Mouse (Mus musculus) cerebral cortex, adult 2 months (tissue): ENCODE results near the gene Cntn5.

Source experiments
- WGBS: fragments of 180-500 bp; shearing (Covaris S2); methylation state at CpG from one replicate; pipeline ENCODE4 v1.1.7; 2018; 5-methylcytosine and 5-hydroxymethylcytosine counted together

Cntn5 gene

DNA sequence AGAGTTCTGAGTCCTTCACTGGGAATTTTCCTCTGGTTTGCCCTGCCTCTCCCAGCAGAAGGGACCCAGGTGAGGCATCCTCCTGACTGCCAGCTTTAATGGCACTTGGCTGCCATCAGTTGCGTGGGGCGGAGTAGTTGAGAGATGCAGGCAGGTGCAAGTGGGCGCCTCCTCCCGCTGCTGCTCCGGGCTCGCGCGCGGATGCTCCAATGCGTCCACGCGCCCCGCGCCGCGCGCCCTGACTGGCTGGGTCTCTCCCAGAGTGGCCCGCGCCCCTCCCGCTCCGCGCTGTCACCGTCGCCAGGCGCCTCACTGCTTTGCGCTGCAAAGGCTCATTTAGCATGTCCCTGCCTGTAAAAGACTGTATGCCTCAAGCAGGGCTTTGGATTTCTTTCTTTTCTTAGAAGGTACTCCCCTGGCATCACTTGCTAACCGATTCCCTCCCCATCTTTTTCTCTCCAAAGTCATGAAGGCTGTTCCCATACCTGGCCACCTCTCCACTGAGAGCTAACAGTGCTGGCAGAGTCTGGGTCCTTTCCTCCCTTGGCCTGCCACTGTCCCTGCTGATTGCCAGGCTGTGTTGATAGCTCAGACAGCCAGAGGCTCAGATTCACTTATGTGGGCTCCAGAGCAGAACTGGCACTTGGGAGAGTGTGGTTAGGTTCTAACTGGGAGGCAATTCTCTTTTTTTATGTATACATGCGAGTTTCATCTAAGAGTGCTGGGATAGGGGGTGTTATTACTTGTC, at the start of gene Cntn5:
TSS of gene Cntn5 (minus strand) at position 160 of the 748 bp plus-strand sequence.
- 2% methylated on average over 28 of the region's 28 CpGs for WGBS

DNA sequence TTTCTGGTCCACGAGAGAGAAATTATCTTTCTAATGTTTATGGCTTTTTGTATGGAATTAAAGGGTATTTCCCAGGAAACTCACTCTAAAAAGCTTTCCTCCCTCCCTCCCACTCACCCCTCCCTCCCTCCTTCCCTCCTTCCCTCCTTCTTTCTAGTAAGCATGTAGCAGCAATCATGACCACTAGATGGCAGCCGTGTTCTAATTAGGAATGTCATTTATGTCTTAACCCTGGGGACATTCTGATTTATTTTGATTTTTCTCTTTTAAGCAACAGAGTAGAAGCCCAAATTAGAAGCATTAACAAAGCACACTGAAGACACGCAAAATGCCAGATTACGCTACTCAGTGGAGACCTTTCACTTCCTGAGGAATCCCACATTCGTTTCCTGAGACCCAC, 5.0 kb upstream of the Cntn5 start:
- 11% methylated on average over 5 of the region's 5 CpGs for WGBS

DNA sequence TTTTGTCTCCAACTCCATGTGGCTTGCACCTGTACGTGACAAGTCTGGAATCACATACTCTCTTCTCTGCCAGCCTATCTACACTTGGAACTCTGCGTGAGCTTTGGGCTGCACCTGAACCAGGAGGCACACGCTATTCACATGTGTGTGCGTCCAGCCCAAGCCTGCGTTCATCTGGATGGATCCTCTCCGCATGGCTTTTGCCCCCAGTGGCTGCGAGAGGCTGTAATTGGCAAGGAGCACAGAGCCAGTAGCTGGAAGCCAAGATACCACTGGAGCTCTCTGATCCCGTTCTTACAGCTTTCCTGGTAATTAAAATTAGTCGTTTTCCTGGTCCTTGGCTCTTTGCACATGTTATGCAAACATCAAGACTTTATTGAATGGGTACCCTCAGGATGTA, 1.1 kb upstream of the Cntn5 start:
- WGBS = 24% methylated on average over 9 of the region's 9 CpGs

DNA sequence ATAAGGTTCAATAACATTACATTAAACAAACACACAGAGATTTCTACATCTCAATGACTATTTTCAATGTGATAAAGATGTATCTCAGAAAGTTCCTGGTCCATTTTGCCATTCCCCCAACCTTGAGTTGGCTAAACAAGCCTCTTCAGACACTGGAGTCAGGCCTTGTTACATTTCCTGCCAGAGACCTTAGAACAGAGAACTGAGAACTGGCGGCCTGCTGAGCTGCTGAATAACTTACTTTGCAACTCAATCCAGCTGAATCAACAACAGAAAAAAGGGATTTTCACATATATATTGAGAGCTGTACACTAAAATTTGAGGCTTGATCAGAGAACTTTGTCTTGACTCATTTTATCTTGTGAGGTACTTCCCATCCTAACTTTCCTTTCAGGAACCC, 24.8 kb downstream of the Cntn5 start:
- WGBS = 52% methylated on average over 1 of the region's 1 CpGs

DNA sequence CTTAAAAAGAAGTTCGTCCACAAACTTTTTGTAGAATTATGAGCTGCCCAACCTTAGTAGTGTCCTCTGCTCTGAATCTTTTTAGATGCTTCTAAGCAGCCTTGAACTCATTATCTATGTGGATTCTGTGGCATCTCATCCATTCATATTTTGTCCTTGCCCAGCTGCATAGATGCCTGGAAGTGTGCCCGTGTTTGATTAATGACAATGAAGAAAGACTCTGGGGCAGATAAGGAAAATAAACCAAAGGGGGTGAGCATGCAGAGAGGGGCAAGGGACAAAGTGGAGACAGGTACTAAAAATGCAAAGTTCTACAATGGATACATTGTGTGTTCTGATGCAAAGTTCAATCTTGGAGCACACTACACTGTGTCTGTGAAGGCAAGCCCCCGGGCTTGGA, 30.7 kb downstream of the Cntn5 start:
- WGBS = 78% methylated on average over 3 of the region's 3 CpGs

DNA sequence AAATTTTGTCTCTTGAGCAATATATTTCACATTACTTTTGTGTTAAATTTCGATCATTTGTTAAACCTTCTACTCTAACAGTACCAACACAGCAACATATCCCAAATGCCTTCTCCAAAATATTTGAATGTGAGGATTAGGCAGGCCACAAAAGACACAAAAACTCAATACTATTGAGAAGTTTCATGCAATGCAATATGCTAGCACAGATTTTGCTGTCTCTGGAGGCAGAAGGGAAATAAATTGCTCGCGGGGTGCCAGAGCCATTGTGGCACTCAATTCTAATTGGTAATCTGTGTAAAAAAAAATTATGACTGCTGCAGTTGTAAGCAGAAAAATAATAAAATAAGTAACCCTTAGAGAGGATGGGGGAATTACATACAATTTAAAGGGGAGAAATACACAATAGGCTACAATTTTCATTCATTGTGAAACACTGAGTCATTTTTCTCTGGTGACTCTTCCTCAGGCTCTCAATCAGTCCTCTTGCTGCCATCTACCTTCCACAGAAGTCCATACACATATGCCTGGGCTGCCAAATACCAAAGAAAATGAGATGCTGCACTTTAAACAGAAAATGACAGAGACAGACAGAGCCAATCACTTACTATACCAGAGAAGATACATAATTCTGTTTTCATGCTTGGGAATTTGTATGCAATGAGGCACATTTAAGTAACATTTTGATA, 48.2 kb downstream of the Cntn5 start:
- 69% methylated on average over 3 of the region's 3 CpGs for WGBS

DNA sequence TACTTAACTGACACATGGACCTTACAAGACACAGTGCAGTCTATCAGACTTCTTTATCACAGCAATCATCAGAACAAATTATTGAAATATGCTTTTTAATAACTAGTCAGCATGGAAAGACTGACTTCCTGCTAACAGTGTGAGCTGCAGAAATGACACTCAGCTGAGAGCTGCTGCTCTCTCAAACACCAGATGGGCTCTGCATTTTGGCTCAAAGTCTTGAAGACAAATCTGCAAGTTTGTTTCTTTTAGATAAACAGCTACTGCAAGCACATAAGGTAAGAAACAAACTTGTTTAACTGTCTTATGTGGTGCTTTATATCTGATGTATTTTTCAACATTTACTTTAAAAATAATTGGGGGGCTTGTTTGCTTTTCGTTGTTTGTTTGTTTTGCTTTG, 87.9 kb downstream of the Cntn5 start:
- 61% methylated on average over 1 of the region's 1 CpGs for WGBS

DNA sequence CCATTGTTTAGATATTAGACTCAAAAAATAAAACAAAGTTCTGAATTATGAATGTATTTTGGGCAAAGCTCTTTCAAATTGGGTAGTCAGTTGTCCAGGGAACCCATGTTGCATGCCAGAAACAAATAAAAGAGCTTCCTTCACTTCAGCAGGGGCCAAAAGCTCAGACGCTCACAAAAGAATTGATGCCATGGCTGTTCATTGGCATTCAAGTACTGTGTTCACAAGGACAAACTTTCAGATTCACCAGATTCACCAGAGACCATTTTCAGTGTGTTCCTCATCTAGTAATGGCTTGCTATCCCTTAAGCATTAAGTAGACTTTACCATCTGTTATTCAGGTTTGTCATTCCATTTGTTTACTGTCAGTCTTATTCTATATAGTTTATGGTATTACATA, 107.4 kb downstream of the Cntn5 start:
- WGBS = 56% methylated on average over 1 of the region's 1 CpGs

DNA sequence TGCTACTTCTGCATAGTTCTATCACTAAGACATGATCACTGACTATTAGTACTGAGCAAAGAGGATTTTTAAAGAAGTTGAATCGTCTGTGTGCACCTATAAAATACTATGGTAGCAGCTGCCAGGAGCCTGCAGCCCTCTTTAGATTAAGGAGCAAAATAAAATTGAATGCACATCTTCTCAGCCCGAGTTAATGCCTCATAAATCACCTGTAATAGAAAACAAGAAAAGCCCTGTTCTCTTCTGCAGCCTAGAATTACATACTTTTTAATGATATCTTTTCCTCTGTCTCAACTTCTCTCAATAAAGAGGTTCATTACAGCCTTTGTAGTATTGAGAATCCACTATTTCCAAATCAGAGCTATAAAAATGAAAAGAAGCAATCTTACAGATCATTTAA, 109.5 kb downstream of the Cntn5 start:
- 69% methylated on average over 2 of the region's 2 CpGs for WGBS

DNA sequence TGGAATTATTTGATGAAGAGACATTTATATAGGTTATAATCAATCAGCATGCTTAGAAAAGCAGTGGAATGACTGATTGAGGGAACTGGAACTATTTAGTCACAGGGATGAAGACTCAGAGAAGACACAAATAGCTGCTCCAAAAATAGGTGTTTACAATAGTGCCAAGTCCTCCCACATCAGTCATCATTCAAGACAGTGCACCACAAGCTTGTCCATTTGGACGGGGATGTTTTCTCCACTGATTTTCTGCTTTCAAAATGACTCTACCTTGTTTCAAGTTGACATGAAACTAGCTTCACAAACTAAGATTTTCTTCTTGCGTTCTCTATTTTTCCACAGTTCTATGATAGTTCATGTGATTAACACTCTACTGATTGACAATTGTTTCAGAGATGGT, 172.7 kb downstream of the Cntn5 start:
- 69% methylated on average over 2 of the region's 2 CpGs for WGBS

DNA sequence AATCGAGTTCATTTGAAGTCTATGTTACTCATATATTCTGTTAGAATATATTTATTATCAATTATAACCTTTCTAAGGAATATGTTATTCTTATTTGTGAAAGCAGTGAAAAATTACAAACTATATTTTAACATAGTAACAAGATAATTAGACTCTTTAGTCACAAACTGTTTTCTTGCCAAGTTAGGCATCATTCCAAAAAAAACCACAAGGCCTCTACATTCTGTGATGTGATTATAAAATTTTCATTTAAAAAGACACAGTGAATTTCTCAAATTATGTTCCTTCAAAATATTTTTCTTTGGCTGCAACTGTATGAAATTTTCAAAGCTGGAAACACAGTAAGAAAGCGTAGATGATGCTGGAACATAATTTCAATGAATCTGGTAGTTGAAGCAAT, 180.4 kb downstream of the Cntn5 start:
- WGBS = 57% methylated on average over 2 of the region's 2 CpGs

DNA sequence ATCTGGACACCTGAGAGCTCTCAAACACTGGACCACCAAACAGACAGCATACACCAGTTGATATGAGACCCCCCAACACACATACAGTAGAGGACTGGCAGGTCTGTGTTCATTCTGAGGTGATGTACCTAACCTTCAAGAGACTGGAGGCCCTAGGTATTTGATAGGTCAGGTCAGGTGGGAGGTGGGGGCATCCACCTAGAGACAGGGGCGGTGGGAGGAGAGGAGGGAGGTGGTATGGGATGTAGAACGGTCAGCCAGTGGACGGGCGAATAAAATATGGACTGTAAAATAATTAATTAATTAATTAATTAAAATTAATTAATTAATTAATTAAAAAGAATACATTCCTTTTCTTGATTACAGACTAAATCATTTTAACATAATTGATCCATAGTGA, 182.5 kb downstream of the Cntn5 start:
- WGBS = 89% methylated on average over 4 of the region's 4 CpGs

DNA sequence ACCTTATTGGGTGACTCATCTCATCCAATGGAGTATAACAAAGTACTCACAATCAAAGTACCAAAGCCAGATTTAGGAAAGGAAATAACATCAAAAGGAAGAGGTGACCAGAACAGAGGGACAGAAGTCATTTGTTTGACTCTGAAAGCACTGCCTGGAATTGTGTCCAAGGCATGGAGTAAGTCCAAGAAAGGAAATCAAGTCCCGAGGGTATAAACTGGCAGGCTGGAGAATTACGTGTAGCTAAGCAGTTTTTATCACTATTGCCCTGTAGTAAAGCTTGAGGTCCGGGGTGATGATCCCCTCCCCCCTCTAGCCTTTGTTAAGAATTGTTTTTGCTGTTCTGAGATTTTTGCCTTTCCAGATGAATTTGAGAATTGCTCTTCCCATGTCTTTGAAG, 185.6 kb downstream of the Cntn5 start:
- 57% methylated on average over 3 of the region's 3 CpGs for WGBS

DNA sequence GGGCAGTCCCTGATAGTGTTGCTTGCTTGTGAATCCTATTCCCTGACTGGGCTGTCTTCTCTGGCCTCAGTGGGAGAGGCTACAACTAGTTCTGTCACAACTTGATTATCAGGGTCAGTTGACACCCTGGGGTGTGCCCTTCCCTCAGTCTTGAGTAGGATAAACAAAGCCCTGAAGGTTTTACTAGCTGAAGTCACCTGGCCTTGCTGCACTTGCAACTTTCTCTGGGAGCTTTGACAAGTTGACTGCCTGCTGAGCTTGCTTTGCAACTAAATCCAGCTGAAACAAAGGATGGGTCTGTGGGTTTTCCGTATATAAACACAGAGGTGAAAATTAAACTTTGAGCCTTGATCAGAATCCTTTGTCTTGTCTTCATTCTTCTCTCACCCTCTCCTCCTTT, 190.9 kb downstream of the Cntn5 start:
- WGBS = 67% methylated on average over 1 of the region's 1 CpGs

DNA sequence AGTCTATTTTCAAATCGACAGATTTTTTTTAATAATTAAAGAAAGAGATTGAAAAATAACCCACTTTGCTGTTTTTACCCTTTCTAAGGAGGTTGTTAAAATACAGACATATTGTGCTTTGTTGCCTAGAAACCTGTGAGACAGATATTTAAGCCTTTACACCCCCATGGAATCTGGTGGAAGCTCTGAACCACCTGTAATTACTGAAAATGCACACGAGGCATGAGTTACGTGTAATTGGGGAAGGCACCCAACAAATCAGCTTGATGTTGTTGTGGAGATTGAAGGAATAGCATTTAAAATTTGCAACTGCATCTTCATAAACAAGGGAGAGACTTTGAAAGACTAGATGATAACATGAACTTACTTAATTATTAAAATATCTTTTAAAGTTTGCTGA, 223.4 kb downstream of the Cntn5 start:
- WGBS = 32% methylated on average over 3 of the region's 3 CpGs

DNA sequence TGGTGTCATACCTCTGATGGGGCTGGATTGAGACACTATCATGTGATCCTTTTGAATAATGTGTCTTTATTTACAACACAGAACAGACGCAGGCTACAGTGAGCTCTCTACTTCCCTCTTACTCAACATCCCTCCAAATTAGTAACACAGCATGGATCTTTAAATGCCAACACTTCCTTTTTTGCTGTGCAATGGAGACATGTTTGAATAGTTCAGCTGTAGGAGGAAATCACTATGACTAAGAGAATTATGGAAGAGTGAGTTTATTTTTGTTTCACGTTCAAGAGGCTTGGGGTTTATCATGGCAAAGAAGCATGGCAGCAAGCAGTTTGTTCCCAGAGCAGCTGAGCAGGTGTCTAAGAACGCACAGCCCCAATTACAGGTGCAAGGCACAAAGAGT, 235.9 kb downstream of the Cntn5 start:
- WGBS = 25% methylated on average over 3 of the region's 3 CpGs

DNA sequence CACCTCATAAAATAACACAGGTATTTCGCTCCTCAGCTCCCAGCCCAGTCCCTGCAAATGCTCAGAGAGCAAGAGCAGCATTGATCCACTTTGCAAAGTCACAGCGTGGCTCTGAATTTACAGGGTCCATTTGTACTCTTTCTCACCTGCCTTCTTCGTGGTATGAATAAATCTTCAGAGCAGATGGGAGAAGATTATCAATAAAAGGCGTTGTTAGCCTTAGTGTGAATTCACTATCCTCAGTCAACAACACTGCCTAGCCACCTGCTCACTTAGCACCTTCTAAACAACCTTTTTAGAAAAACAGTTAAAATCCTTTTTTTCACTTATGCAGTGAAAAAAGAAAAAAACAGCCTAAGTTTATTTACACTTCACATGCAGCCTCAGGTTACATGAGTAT, 237.1 kb downstream of the Cntn5 start:
- WGBS = 57% methylated on average over 4 of the region's 4 CpGs

DNA sequence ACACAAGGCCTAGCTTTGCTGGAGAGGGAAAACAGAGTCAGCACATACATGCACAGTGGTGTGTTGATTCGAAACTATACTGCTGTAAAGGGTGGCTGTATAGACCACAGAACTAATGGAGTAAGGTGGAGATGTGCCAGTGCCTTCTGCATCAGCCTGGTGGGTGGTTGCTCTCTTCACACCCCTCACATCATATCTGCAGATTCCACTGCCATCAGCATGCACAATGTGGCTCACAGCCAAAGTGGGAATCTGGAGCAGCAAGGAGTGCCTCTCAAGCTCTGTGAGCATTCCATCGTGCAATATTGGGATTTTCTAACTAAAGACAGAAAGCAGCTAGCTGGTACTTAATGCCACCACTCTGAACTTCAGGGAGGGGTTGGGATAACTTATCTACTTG, 241.5 kb downstream of the Cntn5 start:
- WGBS = 35% methylated on average over 2 of the region's 2 CpGs

DNA sequence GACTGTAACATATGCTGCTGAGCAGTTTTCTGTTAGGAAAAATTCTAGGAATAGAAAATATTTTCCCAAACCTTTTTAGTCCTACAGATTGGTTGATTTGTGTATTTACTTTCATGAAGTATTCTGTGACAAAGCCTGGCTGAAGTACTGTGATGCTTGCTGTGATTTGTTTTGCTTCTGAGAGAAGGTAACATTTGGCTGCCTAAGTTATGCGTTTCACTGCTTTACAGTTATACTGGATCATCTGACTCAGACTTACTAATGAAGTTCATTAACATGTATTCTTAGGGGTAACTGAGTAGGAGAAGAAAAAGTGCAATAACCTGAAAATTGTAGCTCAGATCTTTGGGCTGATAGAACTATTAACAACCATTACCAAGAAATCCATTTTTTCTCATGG, 245.1 kb downstream of the Cntn5 start:
- 27% methylated on average over 1 of the region's 1 CpGs for WGBS

DNA sequence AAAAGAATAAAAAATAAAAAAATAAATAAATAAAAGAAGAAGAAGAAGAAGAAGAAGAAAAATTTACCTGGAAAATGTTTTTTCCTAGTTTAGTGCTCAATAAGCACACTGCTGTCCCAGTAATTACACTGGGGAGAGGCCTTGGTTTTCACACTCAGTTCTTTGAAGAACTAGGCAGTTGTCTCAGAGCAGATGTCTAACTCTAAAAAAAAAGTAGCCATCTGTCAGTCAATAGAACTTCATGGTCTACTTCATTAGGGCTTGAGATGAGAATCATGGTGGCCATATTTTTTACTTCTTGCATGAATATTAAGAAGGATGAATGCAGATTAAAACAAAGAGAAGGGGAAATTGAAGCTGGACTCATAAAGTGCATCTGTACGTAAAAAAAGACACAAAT, 246.5 kb downstream of the Cntn5 start:
- WGBS = 77% methylated on average over 1 of the region's 1 CpGs

DNA sequence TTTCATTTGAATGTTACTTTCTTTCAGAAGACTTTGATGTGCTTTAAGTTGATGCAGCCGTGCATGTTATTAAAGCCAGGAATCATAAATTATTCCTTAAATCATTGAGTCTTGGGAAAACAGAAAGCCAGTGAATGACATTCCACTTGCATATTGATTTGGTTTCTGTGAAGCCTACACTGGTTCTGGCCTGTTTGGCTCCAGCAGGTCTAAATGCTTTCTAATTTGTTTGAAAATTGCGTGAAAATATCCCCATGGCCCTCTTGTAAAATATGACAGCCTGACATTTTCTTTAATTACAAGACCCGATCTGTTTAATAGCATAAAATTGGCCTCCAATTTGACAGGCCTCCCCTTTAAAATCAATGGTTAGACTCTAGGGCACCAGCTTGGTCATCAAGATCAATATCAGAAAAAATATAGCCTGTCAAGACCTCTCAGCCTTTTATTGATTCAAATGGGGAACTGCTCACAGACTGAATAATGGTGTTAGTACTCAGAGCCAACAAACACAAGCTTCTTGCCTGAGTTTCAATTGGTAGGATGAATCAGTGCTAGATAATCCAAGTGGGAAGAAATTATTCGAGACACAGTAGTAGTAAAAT, 247.3 kb downstream of the Cntn5 start:
- 80% methylated on average over 4 of the region's 4 CpGs for WGBS

DNA sequence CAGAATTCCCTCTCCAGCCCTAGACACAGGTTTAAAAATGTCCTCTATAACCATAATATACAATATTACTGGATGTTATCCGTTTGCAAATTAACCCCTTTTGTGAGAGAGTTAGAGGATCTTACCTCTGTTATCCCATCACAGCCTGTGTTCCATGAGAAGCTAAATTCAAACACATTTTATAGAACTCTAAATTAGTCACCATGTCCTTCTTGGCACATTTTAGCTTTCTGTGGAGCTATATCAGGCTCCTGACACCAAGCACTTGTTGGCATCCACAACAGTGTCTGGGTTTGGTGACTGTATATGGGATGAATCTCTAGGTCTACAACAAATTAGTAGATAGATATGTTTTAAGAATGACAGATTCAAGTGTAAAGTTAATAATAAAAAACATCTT, 253.9 kb downstream of the Cntn5 start:
- WGBS = 40% methylated on average over 1 of the region's 1 CpGs

DNA sequence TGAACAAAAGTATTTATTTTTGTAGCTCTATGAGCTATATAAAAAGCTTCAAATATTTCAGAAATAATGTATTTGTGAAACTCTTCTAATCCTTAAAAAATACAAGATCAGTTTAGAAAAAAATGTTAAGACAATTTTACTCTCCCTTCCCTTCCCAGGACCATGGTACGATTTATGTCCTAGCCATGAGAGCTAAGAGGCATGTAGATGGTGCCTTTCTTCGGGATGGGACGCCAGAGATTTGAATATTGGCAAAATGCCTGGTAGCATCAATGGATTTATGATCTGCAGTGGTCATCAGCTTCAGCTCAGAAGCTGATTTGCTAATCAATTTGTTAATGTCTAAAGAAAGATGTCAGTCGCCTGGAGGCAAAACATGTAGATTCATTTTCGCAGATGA, 258.6 kb downstream of the Cntn5 start:
- WGBS = 79% methylated on average over 5 of the region's 5 CpGs
